Mouse (Mus musculus): ENCODE results near the gene Noxred1. TPM values are rescaled to one million over a fixed set of nuclear protein-coding genes. Genes with fewer than 3 reads are reported as not detected.

Noxred1 gene
- total RNA-seq, 2 experiments from 2014 or later: 0.23 to 0.49 TPM

DNA sequence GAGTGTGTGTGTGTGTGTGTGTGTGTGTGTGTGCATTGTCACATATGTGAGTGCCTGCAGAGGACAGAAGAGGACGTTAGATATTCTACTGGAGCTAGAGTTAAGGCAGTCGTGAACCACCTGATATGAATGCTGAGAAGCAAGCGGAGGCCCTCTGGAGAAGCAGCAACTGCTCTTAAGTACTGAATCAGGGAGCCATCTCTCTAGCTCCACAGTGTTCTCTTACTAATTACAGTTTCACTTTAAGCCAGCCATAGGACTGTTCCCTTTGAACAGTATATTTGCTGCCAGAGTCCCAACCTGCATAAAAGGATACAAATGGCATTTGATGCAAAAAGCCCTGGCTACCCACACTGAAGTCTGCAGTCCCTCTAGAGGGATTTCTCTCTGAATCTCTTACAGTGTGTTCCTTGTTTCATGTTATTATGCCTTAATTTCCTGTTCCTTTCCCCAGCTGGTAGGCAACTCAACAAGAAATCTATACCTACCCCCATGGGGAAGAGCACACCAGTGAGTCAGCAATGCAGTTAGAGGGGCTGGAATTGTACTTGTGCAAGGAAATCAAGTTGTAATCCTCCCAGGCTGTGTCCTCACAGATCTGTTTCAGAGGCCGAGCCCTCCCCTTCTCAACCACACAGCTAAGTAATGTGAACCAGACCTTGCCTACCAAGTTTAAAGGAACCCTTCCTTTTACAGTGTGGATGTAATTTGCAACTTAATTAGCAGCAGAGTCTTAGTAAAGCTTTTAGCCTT, 63.2 kb downstream of the Noxred1 start:
- intact Hi-C loops (cut with DNase I; ENCODE audit: low total_unique reads): no loop called here
- DNase-seq: no peak

Small RNA genes within 50 kb of the gene (microRNA-seq; reads per million reads assigned to microRNA genes)
- 0 reads per million in 2 experiments for gene Gm47293

Other genes with a start within 250 kb of the Noxred1 start
- gene Zdhhc22, start 248.3 kb downstream of the Noxred1 start, total RNA-seq (2021): not detected
- under 1 TPM; 0.07 to 0.10 TPM for gene Tmem63c, start 217.4 kb downstream of the Noxred1 start, total RNA-seq (2021)
- gene Ngb, start 136.2 kb downstream of the Noxred1 start, total RNA-seq (2021): under 1 TPM in 1 of 2 experiments, not detected in 1; 0.27 TPM
- 10 to 100 TPM; 41.5 to 41.7 TPM for gene Gstz1, start 91.6 kb downstream of the Noxred1 start, total RNA-seq (2021)
- 1 to 10 TPM; 5.8 to 6.2 TPM for gene Pomt2, start 90.8 kb downstream of the Noxred1 start, total RNA-seq (2021)
- under 1 TPM in 1 of 2 experiments, not detected in 1; 0.29 TPM for gene Samd15, start 39.0 kb downstream of the Noxred1 start, total RNA-seq (2021)
- gene Tmed8, start 38.3 kb downstream of the Noxred1 start, total RNA-seq (2021): 1 to 10 TPM; 1.9 to 2.1 TPM
- 10 to 100 TPM in 1 of 2 experiments, 1 to 10 TPM in 1; 9.0 to 11.0 TPM for gene Vipas39, start 27.5 kb upstream of the Noxred1 start, total RNA-seq (2021)
- 100 to 1,000 TPM; 111 to 115 TPM for gene Ahsa1, start 27.7 kb upstream of the Noxred1 start, total RNA-seq (2021)
- gene Ism2, start 61.0 kb upstream of the Noxred1 start, total RNA-seq (2021): under 1 TPM in 1 of 2 experiments, not detected in 1; 0.08 TPM
- gene Sptlc2, start 149.6 kb upstream of the Noxred1 start, total RNA-seq (2021): 10 to 100 TPM; 16.8 to 20.2 TPM
- 100 to 1,000 TPM; 142 to 154 TPM for gene Slirp, start 205.2 kb upstream of the Noxred1 start, total RNA-seq (2021)
- 1 to 10 TPM; 6.0 to 7.6 TPM for gene Alkbh1, start 205.3 kb upstream of the Noxred1 start, total RNA-seq (2021)
- gene Snw1, start 233.5 kb upstream of the Noxred1 start, total RNA-seq (2021): 10 to 100 TPM; 43.7 to 44.7 TPM

Data from gastrocnemius, postnatal 14 days (tissue).